Mouse (Mus musculus): ENCODE results near the gene Rpl13.
A peak's percentile ranks its signal among the peaks of the same experiment; 100 is the strongest.

The Rpl13 gene

DNA sequence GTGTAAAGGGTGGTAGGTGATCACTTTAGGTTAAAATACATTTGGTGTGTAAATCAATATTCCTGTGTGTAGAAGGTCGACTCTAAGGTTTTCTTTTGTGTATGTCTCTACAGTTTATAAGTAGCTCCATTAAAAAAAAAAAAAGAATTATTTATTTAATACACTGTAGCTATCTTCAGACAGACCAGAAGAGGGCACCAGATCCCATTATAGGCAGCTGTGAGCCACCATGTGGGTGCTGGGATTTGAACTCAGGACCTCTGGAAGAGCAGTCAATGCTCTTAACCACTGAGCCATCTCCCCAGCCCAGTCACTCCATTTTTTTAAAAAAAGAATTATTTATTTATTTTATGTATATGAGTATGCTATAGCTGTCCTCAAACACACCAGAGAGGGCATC, 5.9 kb downstream of the Rpl13 start:
- DNase-seq (ENCODE audit: low read depth), result peak; percentile 37

DNA sequence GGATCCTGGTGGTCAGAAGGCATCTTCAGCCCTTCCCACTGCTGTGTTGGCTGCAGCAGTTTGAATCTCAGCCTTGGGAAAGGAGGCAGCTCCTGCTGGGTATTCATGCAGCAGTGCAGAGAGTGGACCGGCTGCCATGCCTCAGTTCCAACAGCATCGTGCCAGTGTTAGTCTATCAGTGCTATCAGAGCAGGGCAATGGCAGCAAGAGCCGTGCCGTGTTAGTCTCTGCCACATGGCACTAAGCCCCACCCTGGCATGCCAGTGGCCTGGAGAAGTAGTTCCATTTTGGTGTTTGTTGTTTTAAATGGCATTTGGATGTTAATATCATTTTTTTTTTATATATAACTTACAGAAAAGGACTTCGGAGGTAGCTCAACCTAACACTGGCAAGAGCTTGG, 6.8 kb downstream of the Rpl13 start:
- DNase-seq (ENCODE audit: low read depth), result no peak

DNA sequence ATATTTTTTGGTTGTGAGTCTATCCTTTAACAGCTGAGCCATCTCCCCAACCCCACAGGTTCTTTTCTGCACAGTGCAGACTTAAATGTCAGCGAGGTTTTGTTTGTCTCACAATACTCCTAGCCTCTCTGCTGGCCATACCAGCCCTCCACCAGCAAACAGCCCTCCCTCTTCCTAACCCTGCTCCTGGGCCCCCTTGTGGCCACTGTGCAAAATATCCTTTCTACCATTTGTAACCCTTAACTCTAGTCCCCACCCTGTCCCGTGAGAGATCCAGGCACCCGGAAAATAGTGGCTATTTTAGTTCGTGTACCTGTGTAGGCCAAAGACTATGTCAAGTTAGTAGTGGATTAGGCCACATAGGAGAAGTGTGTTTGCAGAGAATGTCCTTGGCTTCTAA, 8.5 kb downstream of the Rpl13 start:
- DNase-seq (ENCODE audit: low read depth), result peak; percentile 83

DNA sequence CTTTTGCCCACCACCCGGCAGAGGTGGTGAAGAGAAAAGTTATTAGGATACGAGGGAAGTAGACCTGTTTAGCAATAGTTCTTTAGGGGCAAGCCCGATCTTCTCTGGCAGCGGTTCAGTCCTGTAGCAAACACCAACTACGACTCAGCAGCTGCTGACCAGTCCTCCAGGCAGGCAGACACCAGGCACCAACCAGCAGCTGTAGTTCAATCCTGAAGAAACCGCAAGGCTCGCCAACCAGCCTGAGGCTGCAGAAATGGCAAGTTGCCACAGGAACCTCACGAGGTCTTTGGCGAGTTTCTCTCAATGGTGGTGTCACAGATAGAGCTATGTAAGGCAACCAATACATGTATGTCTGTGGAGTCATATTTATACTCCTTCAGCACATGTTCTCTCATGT, 10.7 kb downstream of the Rpl13 start:
- DNase-seq (ENCODE audit: low read depth), result peak; percentile 87

DNA sequence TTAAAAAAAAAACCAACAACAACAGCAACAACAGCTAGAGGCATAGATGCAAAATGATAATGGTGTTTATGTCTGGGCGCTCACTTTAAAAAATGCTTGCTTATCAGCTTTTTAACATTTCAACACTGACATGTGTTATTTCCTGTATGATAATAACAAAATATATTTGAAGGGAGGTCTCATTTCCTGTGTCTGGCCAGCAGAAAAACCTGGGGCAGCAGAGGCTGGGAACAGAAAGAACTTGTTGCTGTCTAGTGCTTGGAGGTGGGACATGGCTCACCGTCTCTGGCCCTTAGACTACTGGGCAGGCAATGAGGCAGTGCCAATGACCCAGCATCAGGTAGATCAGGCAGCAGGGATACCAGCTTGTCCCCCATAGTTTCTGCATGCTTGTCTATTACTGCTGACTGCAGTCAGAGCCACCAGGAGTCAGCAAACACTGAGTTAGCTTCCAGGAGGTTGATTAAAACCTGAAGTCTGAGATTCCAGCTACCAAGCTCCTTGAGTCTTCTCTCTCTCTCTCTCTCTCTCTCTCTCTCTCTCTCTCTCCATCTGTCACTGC, 11.8 kb downstream of the Rpl13 start:
- peak; percentile 68 for DNase-seq (ENCODE audit: low read depth)

DNA sequence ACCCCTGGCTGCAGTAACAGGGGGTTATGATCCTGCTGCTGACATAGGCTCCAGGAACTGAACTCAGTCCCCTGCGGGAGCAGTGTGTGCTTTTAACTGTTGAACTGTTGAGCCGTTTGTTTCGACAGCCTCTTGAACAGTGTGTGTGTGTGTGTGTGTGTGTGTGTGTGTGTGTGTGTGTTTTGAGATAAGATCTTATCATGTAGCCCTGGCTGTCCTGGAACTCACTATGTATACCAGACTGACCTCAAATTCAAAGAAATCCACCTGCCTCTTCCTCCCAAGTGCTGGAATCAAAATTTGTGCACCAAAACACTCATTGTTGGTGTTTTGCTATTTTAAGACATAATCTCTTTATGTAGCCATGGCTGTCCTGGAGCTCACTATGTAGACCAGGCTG, 12.5 kb downstream of the Rpl13 start:
- no peak for DNase-seq (ENCODE audit: low read depth)

DNA sequence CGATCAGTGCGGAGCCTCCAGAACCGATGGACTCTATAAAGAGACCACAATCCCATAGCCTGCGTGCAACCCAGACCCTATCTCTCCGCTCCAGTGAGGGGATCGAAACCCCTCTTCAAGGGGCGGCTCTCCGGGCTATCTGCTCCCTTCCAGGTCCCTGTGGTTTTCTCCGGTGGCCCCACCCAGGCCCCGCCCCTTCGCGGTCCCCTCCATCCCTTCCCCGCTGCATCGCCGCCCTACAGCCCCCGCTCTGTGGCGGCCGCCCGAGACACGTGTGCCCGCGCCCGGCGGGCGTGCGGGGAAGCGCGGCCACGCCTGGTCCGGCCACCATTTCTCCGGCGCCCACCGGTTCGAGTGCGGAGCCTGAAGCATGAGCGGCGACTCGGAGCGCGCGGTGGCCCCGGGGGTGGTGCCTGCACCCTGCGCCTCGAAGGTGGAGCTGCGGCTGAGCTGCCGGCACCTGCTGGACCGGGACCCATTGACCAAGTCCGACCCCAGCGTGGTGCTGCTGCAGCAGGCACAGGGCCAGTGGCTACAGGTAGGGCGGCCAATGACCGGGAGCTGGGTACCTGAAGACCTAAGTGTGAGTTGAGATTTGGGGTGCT, 15.1 kb downstream of the Rpl13 start, which contains the start of gene Cpne7:
Gene Cpne7 (plus strand): TSS at position 248 of the 605 bp plus-strand sequence.
- no peak for DNase-seq (ENCODE audit: low read depth)

DNA sequence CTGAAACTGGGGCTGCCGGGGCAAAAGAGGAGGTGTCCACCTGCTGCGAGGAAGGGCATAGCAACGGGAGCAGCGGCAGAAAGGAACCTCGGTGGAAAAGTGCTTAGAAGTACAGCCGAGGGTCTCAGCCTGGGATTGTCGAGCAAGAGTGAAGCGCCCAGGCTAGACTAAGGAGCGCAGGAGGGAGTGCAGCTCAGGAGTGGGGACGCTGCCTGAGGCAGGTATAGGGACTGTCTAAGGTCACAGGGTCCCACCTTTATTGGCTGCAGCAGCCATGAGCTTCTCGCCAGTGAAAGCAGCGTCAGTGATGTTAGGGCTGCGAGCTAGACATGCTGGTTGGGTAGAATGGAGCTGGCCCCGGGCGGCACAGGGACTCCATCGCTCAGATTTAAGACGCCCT, 15.6 kb downstream of the Rpl13 start:
- DNase-seq (ENCODE audit: low read depth), result no peak

DNA sequence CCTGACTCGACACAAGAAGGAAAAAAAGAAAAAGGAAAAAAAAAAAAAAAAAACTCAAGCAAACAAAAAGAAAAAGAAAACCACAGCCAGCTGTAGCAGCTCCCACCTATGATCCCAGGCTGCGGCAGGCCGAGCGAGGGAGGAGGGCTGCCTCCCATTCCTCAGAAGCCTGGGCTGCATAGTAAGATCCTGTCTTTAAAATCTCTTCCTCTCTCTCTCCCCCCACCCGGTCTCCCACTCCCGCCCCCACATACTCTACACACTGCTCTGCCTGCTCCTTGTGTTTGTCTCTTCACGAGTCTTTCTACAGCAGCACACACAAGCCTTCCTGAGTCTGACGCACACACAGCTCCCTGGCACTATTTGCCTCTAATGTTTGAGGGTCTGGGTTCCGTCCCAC, 19.9 kb downstream of the Rpl13 start:
- no peak for DNase-seq (ENCODE audit: low read depth)

DNA sequence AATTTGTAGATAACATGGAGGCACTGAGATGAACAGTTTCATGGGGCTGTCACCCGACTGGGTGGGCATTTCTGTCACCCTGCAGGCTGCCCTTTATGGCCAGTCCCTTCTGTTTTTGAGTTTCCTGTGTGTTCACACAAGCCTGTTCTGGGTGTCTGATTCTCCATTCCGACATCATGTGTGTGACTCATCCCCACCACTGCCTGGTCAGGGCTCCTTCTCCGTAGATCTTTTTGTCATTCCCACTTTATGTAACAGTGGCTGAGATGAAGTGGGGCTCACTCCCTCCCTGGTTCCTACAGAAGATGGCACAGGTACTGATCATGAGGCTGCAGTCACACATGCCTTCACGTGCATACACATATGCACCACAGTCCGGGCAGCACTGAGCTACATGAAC, 20.5 kb downstream of the Rpl13 start:
- DNase-seq (ENCODE audit: low read depth), result peak; percentile 53

DNA sequence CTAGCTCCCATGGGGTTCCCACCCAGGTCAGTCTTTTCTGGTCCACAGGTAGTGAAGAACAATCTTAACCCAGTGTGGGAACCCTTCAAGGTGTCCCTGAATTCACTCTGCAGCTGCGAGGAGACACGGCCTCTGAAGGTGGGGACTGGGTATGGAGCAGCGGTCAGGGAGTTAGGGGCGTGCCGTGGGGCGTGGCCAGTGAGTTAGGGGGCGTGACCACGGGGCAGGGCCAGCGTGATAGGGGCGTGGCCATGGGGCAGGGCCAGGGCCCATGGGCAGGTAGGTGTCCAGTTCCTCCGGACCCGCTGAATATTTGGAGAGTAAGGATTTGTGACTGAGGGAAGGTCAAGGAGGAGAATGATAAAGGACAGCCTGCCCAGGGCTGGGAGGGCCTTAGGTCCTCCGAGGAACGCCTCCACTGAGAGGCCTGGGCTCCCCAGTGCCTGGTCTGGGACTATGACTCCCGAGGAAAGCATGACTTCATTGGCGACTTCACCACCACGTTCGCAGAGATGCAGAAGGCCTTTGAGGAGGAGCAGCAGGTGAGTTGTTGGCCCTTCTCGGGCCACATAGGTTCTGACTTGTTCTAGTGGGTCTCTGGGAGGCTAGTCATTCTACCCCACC, 24.2 kb downstream of the Rpl13 start:
- no peak for DNase-seq (ENCODE audit: low read depth)

DNA sequence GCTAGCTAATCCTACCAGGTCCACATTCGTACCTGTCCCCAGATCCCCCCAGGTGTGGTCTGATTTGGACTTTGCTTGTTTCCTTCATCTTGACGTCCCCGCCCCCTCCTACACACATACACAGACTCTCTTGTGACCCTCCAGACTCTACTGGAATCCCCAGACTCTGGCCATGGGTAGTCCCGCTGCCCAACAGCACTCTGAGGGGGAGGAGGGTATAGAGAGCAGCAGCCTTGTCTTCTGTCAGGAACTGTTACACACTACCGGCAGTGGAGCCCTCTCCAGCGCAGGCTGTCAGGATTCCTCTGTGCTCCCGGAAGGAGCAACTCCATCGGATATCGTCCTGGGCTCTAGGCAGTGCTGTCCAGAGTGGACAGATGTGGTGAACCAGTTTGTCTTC, 28.9 kb downstream of the Rpl13 start:
- no peak for DNase-seq (ENCODE audit: low read depth)

DNA sequence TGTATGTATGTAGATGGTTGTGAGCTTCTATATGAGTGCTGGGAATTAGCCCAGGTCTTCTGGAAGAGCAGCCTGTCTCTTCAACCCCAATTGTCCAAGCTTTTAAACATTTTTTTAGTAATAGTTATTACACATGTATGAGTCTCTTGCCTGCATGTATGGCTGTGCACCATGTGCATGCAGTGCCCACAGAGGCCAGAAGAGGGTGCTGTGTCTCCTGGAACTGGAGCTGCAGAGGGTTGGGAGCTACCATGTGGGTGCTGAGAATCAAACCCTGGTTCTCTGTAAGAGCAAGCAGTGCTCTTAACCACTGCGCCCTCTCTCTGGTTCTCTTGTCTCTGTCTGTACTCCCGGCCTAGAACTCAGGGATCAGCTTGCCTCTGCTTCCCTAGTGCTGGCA, 30.8 kb downstream of the Rpl13 start:
- DNase-seq (ENCODE audit: low read depth), result no peak

DNA sequence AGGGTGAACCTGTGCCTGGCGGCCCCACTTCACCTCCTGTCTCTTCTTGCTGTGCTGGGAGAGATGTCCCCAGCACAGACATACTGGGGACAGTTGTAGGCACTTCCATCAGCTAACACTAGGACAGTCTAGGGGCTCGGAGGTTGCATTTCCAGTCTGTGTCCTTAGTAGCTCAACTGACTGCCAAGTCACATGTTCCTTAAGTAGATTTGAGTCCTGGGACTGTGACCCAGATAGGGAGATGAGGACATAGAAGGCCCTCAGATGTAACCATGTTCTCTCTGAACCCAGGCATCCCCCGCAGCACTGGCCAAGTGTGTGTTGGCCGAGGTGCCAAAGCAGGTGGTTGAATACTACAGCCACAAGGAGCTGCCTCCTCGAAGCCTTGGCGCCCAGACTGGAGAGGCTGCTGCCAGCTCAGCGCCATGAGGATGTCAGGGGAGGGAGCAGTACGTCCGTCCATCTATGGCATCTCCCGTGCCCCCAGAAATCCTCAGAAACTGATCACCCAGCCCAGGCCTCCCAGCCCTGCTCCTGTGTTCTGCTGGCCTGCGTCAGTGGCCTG, 32.1 kb downstream of the Rpl13 start:
- no peak for DNase-seq (ENCODE audit: low read depth)

DNA sequence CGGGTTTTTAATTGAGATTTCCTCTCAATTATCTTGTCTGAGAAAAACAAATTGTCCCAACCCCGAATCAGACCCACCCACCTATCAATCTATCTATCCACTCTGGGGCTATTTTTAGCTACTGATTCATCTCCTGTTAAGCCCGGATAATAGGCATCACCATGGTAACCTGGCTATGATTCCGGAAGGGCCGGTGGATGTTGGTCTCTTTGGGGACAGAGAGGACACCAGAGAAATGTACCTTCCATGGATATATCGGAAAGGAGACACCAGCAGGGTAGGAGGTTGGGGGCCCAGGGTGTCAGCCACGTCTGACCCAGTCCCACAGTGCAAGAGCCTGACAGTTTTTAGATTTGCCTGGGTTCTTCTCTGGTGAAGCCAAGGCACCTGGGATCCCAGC, 33.3 kb downstream of the Rpl13 start:
- peak; percentile 70 for DNase-seq (ENCODE audit: low read depth)

DNA sequence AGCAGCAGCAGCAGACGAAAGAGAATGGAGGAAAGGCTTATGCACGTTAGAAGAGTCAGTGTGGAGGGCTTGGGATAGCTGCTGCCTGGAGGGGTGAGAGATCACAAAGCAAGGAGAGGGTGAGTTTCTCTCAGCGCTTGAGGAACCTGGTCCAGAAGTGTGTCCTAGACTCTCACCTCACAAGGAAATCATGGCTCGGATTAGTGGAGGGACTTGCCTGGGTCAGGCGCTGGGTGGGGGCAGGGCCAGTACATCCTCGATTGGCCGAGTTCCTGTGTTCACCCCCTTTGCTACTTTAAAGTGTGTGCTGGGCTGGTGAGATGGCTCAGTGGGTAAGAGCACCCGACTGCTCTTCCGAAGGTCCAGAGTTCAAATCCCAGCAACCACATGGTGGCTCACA, 33.7 kb downstream of the Rpl13 start:
- no peak for DNase-seq (ENCODE audit: low read depth)

DNA sequence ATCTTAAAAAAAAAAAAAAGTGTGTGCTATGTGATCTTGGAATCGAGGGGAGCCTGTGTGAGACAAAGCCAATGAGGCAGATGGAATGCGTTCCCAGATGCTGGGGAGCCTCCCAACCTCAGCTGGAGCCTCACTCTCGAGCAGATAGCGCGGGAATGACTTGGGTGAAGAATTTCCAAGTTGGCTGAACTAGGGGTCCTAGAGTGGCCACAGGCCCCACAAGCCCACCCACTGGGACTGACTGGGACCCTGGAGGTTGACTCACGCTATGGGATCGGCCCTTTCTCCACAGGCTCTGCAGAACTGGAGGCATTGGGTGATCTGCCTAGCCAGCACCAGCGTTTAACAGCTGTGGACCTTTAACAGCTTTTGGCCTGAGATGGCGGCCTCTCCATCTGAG, 34.1 kb downstream of the Rpl13 start:
- DNase-seq (ENCODE audit: low read depth), result no peak

DNA sequence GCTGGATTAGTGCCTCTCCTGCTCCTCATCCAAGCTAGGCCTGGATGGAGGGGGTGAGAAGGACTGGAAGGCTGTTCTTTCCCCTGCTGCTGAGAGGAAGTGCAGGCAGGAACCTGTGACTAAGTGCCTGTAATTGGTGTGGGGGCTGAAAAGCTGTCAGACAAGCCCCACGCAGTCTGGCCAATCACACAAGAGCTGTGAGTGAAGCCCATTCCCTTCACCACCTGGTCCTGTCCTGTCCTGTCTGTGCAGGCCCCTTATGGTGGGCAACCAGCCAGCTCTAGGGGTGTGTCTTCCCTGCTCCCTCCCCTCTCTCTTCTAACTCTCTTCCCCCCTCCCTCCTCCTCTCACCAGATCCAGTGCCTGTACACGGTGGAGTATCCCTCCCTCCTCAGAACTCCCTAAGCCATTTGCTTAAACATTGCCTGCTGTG, 35.5 kb downstream of the Rpl13 start:
- DNase-seq (ENCODE audit: low read depth), result peak; percentile 96

DNA sequence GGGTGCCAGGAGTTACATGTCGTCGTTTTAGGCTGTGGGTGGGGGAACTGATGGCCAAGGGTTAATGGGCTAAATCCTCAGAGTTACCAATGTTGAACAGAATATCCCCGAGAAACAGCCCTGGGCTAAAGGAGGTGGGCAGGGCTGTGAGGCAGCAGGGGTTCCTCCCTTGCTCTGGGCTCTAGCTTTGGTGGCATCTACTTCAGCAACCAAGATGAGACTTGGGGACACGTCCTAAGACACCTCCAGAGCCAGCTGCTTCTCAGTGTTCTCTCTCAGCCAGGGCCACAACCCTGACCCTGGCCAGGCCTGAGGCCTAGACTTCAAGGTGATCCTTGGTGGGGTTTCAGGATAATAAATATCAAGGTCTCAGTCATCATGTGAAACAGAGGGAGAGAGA, 36.6 kb downstream of the Rpl13 start:
- DNase-seq (ENCODE audit: low read depth), result no peak

DNA sequence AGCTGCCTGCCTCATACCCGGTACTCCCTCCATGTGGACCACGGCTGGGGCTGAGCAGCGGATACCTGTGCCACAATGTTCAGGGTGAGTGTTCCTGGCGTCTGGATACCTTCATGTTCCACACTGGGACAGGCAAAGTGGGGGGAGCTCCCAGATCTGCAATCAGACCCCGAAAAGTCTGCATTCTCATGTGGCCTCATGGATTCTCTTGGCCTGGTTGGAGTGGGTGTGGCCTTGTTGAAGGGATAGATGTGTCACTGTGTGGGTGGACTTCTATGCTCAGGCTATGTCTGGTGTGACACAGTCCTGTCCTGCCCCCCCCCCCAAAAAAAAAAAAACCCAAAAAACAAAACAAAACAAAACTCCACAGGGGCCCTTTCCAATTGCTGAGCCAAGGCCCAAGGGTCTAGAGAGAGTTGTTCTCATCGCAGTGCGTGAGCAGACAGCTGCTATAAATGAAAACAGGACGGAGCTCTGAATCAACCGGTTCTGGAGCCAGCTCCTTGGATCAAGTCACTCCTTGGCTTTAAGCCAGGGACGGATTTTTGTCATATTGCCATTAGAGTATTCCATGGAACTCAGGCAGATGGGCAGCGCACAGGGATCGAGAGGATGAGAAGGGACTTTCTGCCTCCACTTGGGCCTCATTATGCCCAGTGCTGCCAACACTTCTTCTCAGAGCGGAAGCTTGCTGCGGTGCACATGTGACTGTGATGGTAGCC, 39.8 kb downstream of the Rpl13 start:
- peak; percentile 99 for DNase-seq (ENCODE audit: low read depth)

DNA sequence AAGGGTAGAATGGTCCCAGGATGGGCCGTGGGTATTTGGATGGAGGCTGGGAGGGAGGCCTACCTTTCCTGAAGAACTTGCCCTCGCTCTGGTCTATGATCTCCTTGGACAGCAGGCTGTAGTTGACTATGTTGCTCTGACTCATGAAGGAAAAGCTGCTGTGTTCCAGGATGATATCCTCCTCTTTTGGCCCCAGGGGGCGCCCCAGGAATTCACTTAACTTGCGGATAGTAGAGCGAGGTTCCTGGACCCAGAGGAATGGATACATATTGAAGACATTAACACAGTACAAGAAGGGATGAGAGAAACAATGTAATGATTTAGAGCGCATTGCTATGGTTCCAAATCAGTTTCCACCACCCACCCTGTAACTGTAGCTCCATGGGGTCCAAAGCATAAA, 43.1 kb downstream of the Rpl13 start:
- peak; percentile 94 for DNase-seq (ENCODE audit: low read depth)

DNA sequence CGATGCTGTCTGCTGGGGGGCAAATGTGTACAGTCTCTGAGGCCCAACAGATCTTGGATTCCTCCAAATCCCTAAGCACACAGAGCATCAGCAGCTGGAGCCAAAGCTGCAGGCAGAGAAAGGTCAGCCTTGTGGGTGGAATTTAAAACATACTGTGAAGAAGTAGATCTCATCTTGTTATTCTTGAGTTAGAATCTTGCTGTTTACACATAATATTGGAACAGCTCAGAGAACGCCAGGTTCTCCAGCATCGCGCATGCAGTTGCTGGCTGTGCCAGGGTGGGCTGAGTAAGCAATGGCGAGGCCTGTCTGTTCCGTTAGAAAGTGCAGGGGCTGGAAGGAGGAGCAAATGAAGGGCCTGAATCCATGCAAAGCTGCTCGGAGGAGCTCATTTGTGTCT, 44.2 kb downstream of the Rpl13 start:
- peak; percentile 83 for DNase-seq (ENCODE audit: low read depth)

DNA sequence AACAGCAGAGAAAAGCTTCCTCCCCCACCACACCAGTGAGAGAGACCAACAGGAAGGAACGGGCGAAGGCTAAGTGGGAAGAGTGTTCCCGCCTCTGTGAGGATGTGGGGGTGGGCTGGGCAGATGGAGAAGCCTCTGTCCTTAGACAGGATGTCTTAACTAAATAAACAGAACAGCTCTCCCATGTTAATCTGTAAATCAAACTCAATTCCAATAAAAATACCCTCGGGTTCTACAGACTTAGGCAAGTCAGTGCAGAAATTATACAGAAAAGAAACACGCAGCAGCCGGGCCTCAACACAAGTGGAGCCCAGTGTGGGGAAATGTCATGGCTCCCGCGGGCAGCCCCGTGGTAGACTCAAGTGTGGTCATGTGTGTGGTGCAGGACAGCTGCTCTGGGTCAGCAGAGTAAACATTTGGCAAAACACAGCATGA, 48.6 kb downstream of the Rpl13 start:
- DNase-seq (ENCODE audit: low read depth), result peak; percentile 32
